Mouse (Mus musculus): ENCODE data around the gene Nup50. TPM values are rescaled to one million over a fixed set of nuclear protein-coding genes. Genes with fewer than 3 reads are reported as not detected.

Gene Nup50
- total and polyA plus RNA-seq, 2 experiments from 2014 or later: 18.4 to 24.7 TPM

DNA sequence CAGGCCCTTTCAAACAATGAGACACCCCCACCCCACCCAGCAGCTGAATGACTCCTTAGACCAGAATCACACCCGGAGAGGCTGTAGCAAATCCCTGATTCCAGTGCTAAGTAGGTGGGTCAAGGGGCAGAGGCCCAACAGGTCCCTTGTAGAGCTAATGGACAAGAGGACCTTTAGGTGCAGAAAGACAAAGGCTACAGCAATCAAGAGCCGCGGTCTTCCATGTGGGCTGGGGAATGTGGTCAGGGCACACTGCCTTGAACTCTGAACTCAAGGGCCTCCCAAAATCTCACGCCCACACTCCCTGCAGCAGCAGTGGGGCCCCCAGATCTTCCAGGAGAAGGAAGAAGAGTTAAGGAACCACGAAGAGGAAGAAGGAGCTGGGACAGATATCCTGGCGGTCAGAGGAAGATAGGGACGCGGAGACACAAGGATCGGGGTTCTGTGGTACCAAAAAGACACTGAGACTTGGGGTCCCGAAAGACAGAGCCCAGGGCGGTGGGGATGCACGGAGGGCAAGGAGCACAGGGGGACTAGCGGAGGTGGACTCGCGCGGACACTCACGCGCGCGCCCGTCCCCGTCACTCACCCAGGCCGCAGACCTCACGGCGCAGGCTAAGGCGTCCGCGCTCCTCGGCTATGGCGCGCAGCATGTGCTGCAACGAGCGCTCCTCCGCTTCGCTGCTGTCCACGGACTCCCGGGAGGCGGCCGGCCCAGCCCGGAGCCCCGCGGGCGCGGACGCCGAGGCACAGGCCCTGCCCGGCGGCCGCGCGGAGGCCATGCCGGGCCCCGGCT lies 64.0 kb downstream of the Nup50 start:
- peak overlapping the region; percentile 82 for H3K4me3 ChIP-seq (ENCODE audit: low read length)
- TF ChIP-seq CTCF (IDR thresholded peaks at IDR 0.05; ENCODE audit: low read depth): no peak
- H3K36me3 ChIP-seq (ENCODE audit: insufficient read depth, low read length): no peaks in the 10 kb centered on the region
- no peaks in the 10 kb centered on the region for H3K9me3 ChIP-seq (ENCODE audit: low read length)
- H3K27me3 ChIP-seq (ENCODE audit: insufficient read depth, low read length): no peaks in the 10 kb centered on the region
- H3K4me2 ChIP-seq (ENCODE audit: low read depth, low read length): peak overlapping the region; percentile 93
- peak overlapping the region; percentile 97 for H3K9ac ChIP-seq (replicated peaks; ENCODE audit: low read length)
- H3K27ac ChIP-seq: peak overlapping the region; percentile 90
- ATAC-seq (peak; percentile 61), DNase-seq (ENCODE audit: low spot score) (peak; percentile 74)
- H3K4me1 ChIP-seq (ENCODE audit: insufficient read depth, low read length): peaks cover 27% of the 10 kb centered on the region
- under 1% methylated on average over 48 of the region's 53 CpGs for WGBS

DNA sequence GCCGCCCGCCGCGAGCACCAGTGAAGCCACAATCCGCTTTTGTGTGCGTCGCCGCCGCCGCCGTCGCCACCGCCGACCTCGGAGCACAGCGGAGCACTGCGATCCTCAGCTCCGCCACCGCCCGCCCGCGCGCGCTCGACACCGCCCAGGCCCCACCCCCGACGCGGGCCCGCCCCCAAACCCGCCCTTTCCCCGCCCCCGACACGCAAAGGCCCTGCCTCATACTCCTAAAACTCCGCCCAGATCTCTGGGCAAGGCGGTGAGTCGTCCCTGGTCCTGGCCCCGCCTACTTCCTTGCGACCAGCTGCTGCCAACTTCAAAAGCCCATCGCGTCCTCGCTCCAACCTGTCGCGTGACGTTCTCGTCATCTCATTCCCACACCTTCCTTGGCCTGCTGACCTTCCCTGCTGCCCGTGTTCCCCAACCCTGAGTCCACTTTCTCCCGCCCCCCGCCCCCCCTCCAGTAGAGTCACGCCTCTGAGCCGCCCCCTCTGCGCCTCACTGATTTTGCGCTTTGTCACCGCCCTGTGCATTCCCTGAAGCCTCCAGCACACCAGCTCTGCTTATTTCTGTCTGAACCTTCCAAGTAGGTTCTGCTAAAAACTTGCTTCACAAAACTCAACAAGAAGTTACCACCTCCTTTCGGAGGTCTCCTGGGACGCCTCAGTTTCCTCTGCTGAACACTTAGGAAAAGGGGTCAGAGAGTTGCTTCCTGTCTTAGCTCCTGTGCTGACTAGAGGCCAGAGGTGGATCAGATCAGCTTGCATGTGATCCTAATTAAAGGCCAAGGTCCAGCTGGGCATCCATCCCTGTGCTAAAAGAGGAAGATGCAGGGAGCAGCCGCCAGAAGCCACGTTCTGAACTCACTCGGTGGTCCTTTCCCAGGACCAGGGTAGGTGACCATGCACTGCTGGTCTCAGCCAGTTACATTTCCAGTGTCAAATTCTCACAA lies 64.9 kb downstream of the Nup50 start, which contains the start of gene 5031439G07Rik:
TSS of gene 5031439G07Rik (minus strand) at position 678 of the 952 bp plus-strand sequence.
- WGBS: 2% methylated on average over 28 of the region's 59 CpGs
- ATAC-seq: peak; percentile 95
- TF ChIP-seq CTCF (IDR thresholded peaks at IDR 0.05; ENCODE audit: low read depth): no peak

DNA sequence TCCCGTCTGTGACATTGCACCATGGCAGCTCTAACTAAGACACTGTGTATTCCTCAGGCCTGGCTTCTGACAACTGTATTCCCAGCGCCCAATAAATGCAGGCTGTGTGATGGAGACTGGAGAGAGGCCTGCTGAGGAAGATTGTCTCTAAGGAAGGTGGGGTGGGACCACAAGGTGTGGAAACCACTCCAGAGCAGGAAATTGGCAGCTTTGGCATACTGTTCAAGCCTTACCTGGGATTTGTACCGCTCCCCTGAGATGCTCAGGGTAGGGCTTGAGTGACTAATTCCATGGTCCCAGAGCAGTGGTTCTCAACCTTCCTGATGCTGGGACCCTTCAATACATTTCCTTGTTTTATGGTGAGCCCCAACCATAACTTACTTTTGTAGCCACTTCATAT lies 65.9 kb downstream of the Nup50 start:
- Histone ChIP-seq H3K9ac (replicated peaks; ENCODE audit: low read length) (no peak overlapping the region), H3K4me3 (ENCODE audit: low read length) (no peak overlapping the region), H3K27ac (no peak overlapping the region), H3K9me3 (ENCODE audit: low read length) (no peaks in the 10 kb centered on the region), H3K36me3 (ENCODE audit: insufficient read depth, low read length) (no peaks in the 10 kb centered on the region), H3K4me2 (ENCODE audit: low read depth, low read length) (no peak overlapping the region), H3K27me3 (ENCODE audit: insufficient read depth, low read length) (no peaks in the 10 kb centered on the region), H3K4me1 (ENCODE audit: insufficient read depth, low read length) (peaks cover 21% of the 10 kb centered on the region)
- DNase-seq (ENCODE audit: low spot score): no peak
- no peak for ATAC-seq
- WGBS: 72% methylated on average over 3 of the region's 3 CpGs
- TF ChIP-seq CTCF (IDR thresholded peaks at IDR 0.05; ENCODE audit: low read depth): no peak

More for the DNA sequence above, 64.9 kb downstream of the Nup50 start, which contains the start of gene 5031439G07Rik:
- H3K36me3 ChIP-seq (ENCODE audit: insufficient read depth, low read length): no peaks in the 10 kb centered on the region
- peak within 1 kb of the TSS; percentile 90 for H3K27ac ChIP-seq
- H3K27me3 ChIP-seq (ENCODE audit: insufficient read depth, low read length): no peaks in the 10 kb centered on the region
- H3K4me3 ChIP-seq (ENCODE audit: low read length): peak within 1 kb of the TSS; percentile 82
- DNase-seq (ENCODE audit: low spot score): peak; percentile 97
- no peaks in the 10 kb centered on the region for H3K9me3 ChIP-seq (ENCODE audit: low read length)
- peak within 1 kb of the TSS; percentile 93 for H3K4me2 ChIP-seq (ENCODE audit: low read depth, low read length)
- peak within 1 kb of the TSS; percentile 97 for H3K9ac ChIP-seq (replicated peaks; ENCODE audit: low read length)
- peaks cover 27% of the 10 kb centered on the region for H3K4me1 ChIP-seq (ENCODE audit: insufficient read depth, low read length)

DNA sequence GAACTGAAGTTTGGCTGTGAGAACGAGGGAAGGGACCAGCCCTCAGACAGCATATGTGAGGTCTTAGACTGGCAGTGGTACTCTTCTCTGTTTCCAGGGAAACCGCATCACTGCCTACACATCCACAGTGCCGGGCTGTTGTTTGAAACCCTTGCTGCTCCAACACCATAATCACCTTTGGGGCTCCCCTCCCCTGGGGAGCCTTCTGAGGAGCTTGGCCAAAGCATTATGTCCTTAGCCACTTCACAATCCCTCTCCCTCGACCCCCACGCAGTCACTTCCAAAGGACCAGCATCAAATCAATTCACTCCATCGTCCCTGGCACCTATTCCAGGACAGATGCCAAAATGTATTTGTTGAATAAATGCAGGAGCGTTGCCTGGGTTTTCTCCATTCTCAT lies 66.6 kb downstream of the Nup50 start:
- no peak for TF ChIP-seq CTCF (IDR thresholded peaks at IDR 0.05; ENCODE audit: low read depth)
- Histone ChIP-seq H3K27me3 (ENCODE audit: insufficient read depth, low read length) (no peaks in the 10 kb centered on the region), H3K27ac (no peak overlapping the region), H3K9me3 (ENCODE audit: low read length) (no peaks in the 10 kb centered on the region), H3K9ac (replicated peaks; ENCODE audit: low read length) (no peak overlapping the region), H3K36me3 (ENCODE audit: insufficient read depth, low read length) (no peaks in the 10 kb centered on the region), H3K4me2 (ENCODE audit: low read depth, low read length) (no peak overlapping the region), H3K4me3 (ENCODE audit: low read length) (no peak overlapping the region), H3K4me1 (ENCODE audit: insufficient read depth, low read length) (peaks cover 20% of the 10 kb centered on the region)
- WGBS: 35% methylated on average over 7 of the region's 7 CpGs
- ATAC-seq (no peak), DNase-seq (ENCODE audit: low spot score) (peak; percentile 36)

Small RNA genes lying within 50 kb of the gene (microRNA-seq; reads per million reads assigned to microRNA genes)
- 85.1 to 192 reads per million in 2 experiments for gene Mir1249

Other genes starting within 250 kb of the Nup50 start
- gene Arhgap8, start 203.4 kb upstream of the Nup50 start, total RNA-seq (2014; rRNA removed): 0.26 and 1.0 TPM in 2 replicates
- gene Arhgap8, start 203.4 kb upstream of the Nup50 start, polyA plus RNA-seq (2015; fragmentation: Nextera tagmentation; extraction: Ambion mirVana): 0.72 and 0.80 TPM in 2 replicates
- gene Phf21b, start 67.4 kb upstream of the Nup50 start, total RNA-seq (2014; rRNA removed): 22.8 and 29.7 TPM in 2 replicates
- gene Phf21b, start 67.4 kb upstream of the Nup50 start, polyA plus RNA-seq (2015; fragmentation: Nextera tagmentation; extraction: Ambion mirVana): 2.2 and 2.5 TPM in 2 replicates
- 0.47 and 0.50 TPM in 2 replicates for gene Gm29666, start 3.4 kb upstream of the Nup50 start, total RNA-seq (2014; rRNA removed)
- gene Gm29666, start 3.4 kb upstream of the Nup50 start, polyA plus RNA-seq (2015; fragmentation: Nextera tagmentation; extraction: Ambion mirVana): 0.54 and 0.65 TPM in 2 replicates
- 123 and 127 TPM in 2 replicates for gene 5031439G07Rik, start 65.1 kb downstream of the Nup50 start, total RNA-seq (2014; rRNA removed)
- 23.0 and 23.6 TPM in 2 replicates for gene 5031439G07Rik, start 65.1 kb downstream of the Nup50 start, polyA plus RNA-seq (2015; fragmentation: Nextera tagmentation; extraction: Ambion mirVana)
- 1.0 and 6.5 TPM in 2 replicates for gene Upk3a, start 93.7 kb downstream of the Nup50 start, total RNA-seq (2014; rRNA removed)
- 2.2 and 2.6 TPM in 2 replicates for gene Upk3a, start 93.7 kb downstream of the Nup50 start, polyA plus RNA-seq (2015; fragmentation: Nextera tagmentation; extraction: Ambion mirVana)
- 16.0 and 18.2 TPM in 2 replicates for gene Fam118a, start 105.5 kb downstream of the Nup50 start, total RNA-seq (2014; rRNA removed)
- gene Fam118a, start 105.5 kb downstream of the Nup50 start, polyA plus RNA-seq (2015; fragmentation: Nextera tagmentation; extraction: Ambion mirVana): 29.0 and 30.3 TPM in 2 replicates
- gene Smc1b, start 208.6 kb downstream of the Nup50 start, total RNA-seq (2014; rRNA removed): 0.04 and 5.2 TPM in 2 replicates
- gene Smc1b, start 208.6 kb downstream of the Nup50 start, polyA plus RNA-seq (2015; fragmentation: Nextera tagmentation; extraction: Ambion mirVana): 0.24 and 0.30 TPM in 2 replicates
- gene Ribc2, start 208.7 kb downstream of the Nup50 start, total RNA-seq (2014; rRNA removed): 0.90 and 0.94 TPM in 2 replicates
- gene Ribc2, start 208.7 kb downstream of the Nup50 start, polyA plus RNA-seq (2015; fragmentation: Nextera tagmentation; extraction: Ambion mirVana): 0.73 and 0.95 TPM in 2 replicates